Mouse (Mus musculus): ENCODE data around the gene Gm4894. TPM values are rescaled to one million over a fixed set of nuclear protein-coding genes. Genes with fewer than 3 reads are reported as not detected.

The Gm4894 gene
- not detected in 2 replicates for polyA plus RNA-seq (2014; fragmentation: Nextera tagmentation; extraction: Ambion mirVana)

DNA sequence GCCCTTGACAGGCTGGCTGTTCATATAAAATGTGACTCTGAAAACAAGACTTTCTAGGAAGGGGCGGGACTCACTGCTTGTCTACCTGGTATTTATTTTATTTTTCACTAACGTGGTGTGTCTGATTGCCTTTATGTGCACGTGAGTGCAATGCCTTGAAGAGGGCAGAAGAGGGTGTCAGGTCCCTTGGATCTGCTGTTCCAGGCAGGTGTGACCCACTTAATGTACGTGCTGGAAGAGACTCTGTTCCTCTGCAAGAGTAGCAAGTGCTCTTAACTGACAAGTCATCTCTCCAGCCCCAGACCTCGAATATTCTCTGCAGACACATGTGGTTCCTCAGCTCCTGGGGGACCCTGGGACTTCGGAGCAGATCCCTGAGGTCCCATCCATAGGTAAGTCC lies at the start of gene Gm4894:
Gm4894 (plus strand) TSS at position 301 of the 400 bp plus-strand sequence.
- H3K4me3 ChIP-seq (ENCODE audit: low read depth, low read length): no peak within 1 kb of the TSS
- H3K9me3 ChIP-seq (ENCODE audit: control insufficient read depth, low read length): no peaks in the 10 kb centered on the region
- 59% methylated on average over 6 of the region's 6 CpGs for WGBS
- H3K4me2 ChIP-seq (ENCODE audit: low read depth, low read length): no peak within 1 kb of the TSS
- H3K9ac ChIP-seq (ENCODE audit: low read depth, low read length): no peak within 1 kb of the TSS
- no peaks in the 10 kb centered on the region for H3K4me1 ChIP-seq (ENCODE audit: control insufficient read depth, insufficient read depth, low read length)
- no peaks in the 10 kb centered on the region for H3K36me3 ChIP-seq (ENCODE audit: control insufficient read depth, insufficient read depth, low read length)
- no peak within 1 kb of the TSS for H3K27ac ChIP-seq (replicated peaks; ENCODE audit: low read depth, low read length)
- no peaks in the 10 kb centered on the region for H3K27me3 ChIP-seq (replicated peaks; ENCODE audit: control insufficient read depth, insufficient read depth, low read length)
- no peak for DNase-seq (ENCODE audit: low spot score)
- ATAC-seq (ENCODE audit: low read depth): no peak

DNA sequence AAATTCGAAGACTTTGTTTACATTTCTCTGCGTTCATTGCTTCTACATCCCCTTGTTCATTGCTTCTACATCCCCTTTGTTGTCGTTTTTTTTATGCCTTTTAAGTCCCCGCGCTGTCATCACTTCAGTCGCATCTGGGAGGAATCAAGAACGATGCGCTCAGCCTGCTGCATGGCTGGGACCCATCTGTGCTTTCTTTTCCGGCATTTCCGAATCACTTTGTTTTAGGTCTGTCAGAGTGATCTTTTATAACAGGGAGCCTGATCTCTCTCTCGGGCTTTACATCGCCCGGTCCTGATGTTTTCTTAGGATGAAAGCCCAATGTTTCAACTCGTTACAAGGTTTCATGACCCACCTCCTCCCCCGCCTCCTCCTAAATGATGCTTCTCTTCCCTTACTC lies 44.0 kb upstream of the Gm4894 start:
- no peak overlapping the region for H3K9ac ChIP-seq (ENCODE audit: low read depth, low read length)
- no peak; the same call in 1 of the 2 replicates for ATAC-seq (ENCODE audit: low read depth)
- DNase-seq (ENCODE audit: low spot score): peak; percentile 77
- no peaks in the 10 kb centered on the region for H3K9me3 ChIP-seq (ENCODE audit: control insufficient read depth, low read length)
- WGBS: 19% methylated on average over 15 of the region's 15 CpGs
- no peaks in the 10 kb centered on the region for H3K27me3 ChIP-seq (replicated peaks; ENCODE audit: control insufficient read depth, insufficient read depth, low read length)
- H3K4me2 ChIP-seq (ENCODE audit: low read depth, low read length): peak overlapping the region; percentile 42
- H3K27ac ChIP-seq (replicated peaks; ENCODE audit: low read depth, low read length): no peak overlapping the region
- peaks cover 4% of the 10 kb centered on the region; the same call in 1 of the 2 replicates for H3K4me1 ChIP-seq (ENCODE audit: control insufficient read depth, insufficient read depth, low read length)
- H3K36me3 ChIP-seq (ENCODE audit: control insufficient read depth, insufficient read depth, low read length): no peaks in the 10 kb centered on the region
- H3K4me3 ChIP-seq (ENCODE audit: low read depth, low read length): no peak overlapping the region

DNA sequence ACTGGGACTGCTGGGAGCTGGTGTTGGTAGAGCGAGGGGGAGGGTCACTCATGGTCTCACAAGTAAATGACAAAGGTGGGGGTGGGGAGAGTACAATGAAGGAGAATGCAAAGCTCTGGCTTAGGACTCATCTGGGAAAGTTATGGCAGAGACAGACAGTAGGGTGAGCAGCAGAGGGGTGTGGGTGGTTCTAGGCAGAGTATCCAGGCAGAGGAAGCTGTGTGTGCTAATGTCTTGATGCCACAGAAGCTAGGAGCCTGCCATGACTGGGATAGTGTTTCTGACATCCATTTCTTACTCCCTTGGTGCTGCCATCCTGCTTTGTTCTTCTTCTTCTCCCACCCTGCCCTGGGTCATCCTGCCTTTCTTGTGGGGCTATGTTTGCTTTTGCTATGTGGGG lies 38.8 kb upstream of the Gm4894 start:
- H3K27ac ChIP-seq (replicated peaks; ENCODE audit: low read depth, low read length): no peak overlapping the region

DNA sequence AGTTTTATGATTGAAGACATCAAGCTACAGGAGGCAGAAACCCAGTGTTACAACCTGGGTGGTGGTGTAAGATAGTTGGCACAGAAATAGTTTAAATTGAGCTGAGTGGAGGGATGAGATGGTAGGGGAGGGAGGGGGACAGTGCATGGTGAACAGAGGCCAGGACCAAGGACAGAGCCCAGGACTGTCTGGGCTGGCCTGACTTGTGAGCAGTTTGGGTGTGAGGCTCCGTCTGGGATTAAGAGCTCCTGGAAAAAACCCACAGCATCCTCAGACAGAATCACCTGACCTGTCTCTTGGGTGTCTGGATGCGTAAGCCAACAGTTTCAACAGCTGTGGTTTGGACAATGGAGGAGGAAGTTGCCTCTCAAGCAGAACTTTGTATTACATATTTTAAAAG lies 35.6 kb upstream of the Gm4894 start:
- 20% methylated on average over 2 of the region's 2 CpGs for WGBS
- no peak for ATAC-seq (ENCODE audit: low read depth)
- Histone ChIP-seq H3K4me1 (ENCODE audit: control insufficient read depth, insufficient read depth, low read length) (no peaks in the 10 kb centered on the region), H3K27ac (replicated peaks; ENCODE audit: low read depth, low read length) (no peak overlapping the region), H3K4me2 (ENCODE audit: low read depth, low read length) (no peak overlapping the region), H3K36me3 (ENCODE audit: control insufficient read depth, insufficient read depth, low read length) (no peaks in the 10 kb centered on the region), H3K4me3 (ENCODE audit: low read depth, low read length) (no peak overlapping the region), H3K27me3 (replicated peaks; ENCODE audit: control insufficient read depth, insufficient read depth, low read length) (no peaks in the 10 kb centered on the region), H3K9me3 (ENCODE audit: control insufficient read depth, low read length) (no peaks in the 10 kb centered on the region), H3K9ac (ENCODE audit: low read depth, low read length) (no peak overlapping the region)
- peak; percentile 59 for DNase-seq (ENCODE audit: low spot score)

More for the DNA sequence above, 38.8 kb upstream of the Gm4894 start:
- no peak for DNase-seq (ENCODE audit: low spot score)
- WGBS: 52% methylated on average over 1 of the region's 1 CpGs
- H3K4me3 ChIP-seq (ENCODE audit: low read depth, low read length): no peak overlapping the region
- no peaks in the 10 kb centered on the region for H3K27me3 ChIP-seq (replicated peaks; ENCODE audit: control insufficient read depth, insufficient read depth, low read length)
- H3K36me3 ChIP-seq (ENCODE audit: control insufficient read depth, insufficient read depth, low read length): no peaks in the 10 kb centered on the region
- no peak overlapping the region for H3K4me2 ChIP-seq (ENCODE audit: low read depth, low read length)
- ATAC-seq (ENCODE audit: low read depth): no peak
- no peak overlapping the region for H3K9ac ChIP-seq (ENCODE audit: low read depth, low read length)
- H3K9me3 ChIP-seq (ENCODE audit: control insufficient read depth, low read length): no peaks in the 10 kb centered on the region
- H3K4me1 ChIP-seq (ENCODE audit: control insufficient read depth, insufficient read depth, low read length): peaks cover 4% of the 10 kb centered on the region; the same call in 1 of the 2 replicates

DNA sequence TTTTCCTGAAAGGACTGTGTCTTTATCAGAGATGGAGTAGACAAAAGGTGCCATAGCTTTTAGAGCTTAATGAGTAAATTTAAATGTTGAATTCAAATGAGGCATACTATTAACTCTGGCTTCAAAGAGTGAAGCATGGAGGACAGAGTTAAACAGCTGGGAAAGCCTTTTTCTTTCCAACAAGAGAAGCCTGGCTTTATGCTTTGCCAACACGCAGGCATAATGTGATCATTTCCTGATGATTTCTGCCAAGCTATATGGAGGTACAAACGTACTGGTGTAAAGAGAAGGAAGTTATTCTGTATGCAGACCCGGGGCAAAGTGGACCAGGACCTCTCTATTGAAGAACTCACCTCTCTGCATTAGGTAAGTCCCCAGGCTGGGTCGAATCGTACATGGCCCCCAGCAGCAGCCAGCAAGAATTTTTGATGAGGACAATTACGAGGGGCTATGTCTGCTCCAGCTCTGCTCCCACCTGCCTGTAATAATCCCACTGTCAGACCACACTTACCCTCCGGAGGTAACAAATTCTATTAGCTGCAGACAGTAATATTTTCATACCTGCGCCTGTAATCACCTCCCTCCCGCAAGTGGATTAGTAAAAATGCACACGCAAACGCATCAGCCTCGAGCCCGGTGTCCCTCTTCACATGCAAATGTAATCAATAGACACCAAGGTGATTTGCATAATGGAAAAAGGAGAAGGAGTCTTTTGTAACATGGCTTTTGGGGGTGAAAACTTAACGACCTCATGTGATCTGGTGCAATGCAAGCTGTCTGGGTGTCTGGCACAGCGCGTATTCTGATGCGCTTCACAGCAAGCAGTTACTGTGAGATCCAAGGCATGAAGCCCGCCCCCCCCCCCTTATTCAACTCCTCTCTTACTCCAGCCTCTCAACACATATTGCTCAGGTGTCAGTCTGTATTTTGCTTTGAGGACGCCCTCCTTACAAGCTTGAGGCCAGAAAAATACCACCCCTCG lies 32.4 kb upstream of the Gm4894 start:
- WGBS: 76% methylated on average over 20 of the region's 20 CpGs

DNA sequence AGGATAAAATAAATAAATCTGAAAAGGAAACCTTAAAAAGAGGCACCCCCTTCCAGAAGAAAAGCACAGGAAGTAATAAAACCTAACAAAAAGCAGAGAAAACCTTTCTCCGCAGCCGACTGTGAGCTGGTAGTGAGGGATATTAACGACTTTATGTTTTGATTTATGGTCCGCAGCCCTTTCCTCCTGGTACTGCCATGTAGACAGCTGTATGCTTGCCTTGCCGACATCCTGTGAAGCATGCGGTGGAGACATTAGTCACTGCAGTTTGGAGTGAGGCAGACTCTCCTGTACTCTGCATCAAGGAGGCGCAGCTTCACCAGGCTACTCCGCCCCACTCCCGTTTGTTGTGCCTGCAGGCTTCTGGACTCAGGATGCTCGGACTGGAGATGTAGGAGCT lies 25.8 kb upstream of the Gm4894 start:
- Histone ChIP-seq H3K4me1 (ENCODE audit: control insufficient read depth, insufficient read depth, low read length) (0 out of 2 replicates have a peak, but pooled peaks cover 4% of the 10 kb centered on the region), H3K9me3 (ENCODE audit: control insufficient read depth, low read length) (no peaks in the 10 kb centered on the region), H3K9ac (ENCODE audit: low read depth, low read length) (no peak overlapping the region), H3K27me3 (replicated peaks; ENCODE audit: control insufficient read depth, insufficient read depth, low read length) (no peaks in the 10 kb centered on the region), H3K4me3 (ENCODE audit: low read depth, low read length) (no peak overlapping the region), H3K36me3 (ENCODE audit: control insufficient read depth, insufficient read depth, low read length) (no peaks in the 10 kb centered on the region), H3K27ac (replicated peaks; ENCODE audit: low read depth, low read length) (no peak overlapping the region), H3K4me2 (ENCODE audit: low read depth, low read length) (no peak overlapping the region)
- no peak for ATAC-seq (ENCODE audit: low read depth)
- WGBS: 62% methylated on average over 10 of the region's 10 CpGs
- DNase-seq (ENCODE audit: low spot score): no peak

More for the DNA sequence above, 32.4 kb upstream of the Gm4894 start:
- Histone ChIP-seq H3K4me3 (ENCODE audit: low read depth, low read length) (no peak overlapping the region), H3K36me3 (ENCODE audit: control insufficient read depth, insufficient read depth, low read length) (no peaks in the 10 kb centered on the region), H3K4me2 (ENCODE audit: low read depth, low read length) (no peak overlapping the region), H3K27me3 (replicated peaks; ENCODE audit: control insufficient read depth, insufficient read depth, low read length) (no peaks in the 10 kb centered on the region), H3K27ac (replicated peaks; ENCODE audit: low read depth, low read length) (no peak overlapping the region), H3K9ac (ENCODE audit: low read depth, low read length) (no peak overlapping the region), H3K9me3 (ENCODE audit: control insufficient read depth, low read length) (no peaks in the 10 kb centered on the region), H3K4me1 (ENCODE audit: control insufficient read depth, insufficient read depth, low read length) (0 out of 2 replicates have a peak, but pooled peaks cover 4% of the 10 kb centered on the region)
- ATAC-seq (ENCODE audit: low read depth) (no peak), DNase-seq (ENCODE audit: low spot score) (no peak)

DNA sequence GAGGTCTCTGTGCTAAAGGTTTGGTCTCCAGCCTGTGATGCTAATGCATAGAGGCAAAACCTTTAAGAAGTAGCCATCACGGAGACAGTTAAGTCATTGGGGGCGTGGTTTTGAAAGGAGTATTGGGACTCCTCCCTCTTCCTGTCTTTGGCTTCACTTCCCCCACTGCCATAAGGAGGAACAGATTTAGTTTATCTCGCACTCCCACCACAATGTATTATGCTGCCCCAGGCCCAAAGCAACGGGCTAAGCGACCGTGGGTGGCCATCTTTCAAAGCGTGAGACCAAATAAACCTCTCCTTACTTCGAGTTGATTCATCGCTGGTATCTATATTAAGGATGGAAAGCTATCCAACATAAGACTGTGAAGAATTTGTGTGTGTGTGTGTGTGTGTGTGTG lies 22.9 kb upstream of the Gm4894 start:
- no peaks in the 10 kb centered on the region for H3K9me3 ChIP-seq (ENCODE audit: control insufficient read depth, low read length)
- WGBS: 69% methylated on average over 9 of the region's 9 CpGs
- H3K4me3 ChIP-seq (ENCODE audit: low read depth, low read length): no peak overlapping the region
- no peaks in the 10 kb centered on the region for H3K36me3 ChIP-seq (ENCODE audit: control insufficient read depth, insufficient read depth, low read length)
- no peak overlapping the region for H3K27ac ChIP-seq (replicated peaks; ENCODE audit: low read depth, low read length)
- H3K9ac ChIP-seq (ENCODE audit: low read depth, low read length): no peak overlapping the region
- no peak for DNase-seq (ENCODE audit: low spot score)
- H3K4me1 ChIP-seq (ENCODE audit: control insufficient read depth, insufficient read depth, low read length): no peaks in the 10 kb centered on the region
- no peaks in the 10 kb centered on the region for H3K27me3 ChIP-seq (replicated peaks; ENCODE audit: control insufficient read depth, insufficient read depth, low read length)
- ATAC-seq (ENCODE audit: low read depth): no peak
- H3K4me2 ChIP-seq (ENCODE audit: low read depth, low read length): no peak overlapping the region

DNA sequence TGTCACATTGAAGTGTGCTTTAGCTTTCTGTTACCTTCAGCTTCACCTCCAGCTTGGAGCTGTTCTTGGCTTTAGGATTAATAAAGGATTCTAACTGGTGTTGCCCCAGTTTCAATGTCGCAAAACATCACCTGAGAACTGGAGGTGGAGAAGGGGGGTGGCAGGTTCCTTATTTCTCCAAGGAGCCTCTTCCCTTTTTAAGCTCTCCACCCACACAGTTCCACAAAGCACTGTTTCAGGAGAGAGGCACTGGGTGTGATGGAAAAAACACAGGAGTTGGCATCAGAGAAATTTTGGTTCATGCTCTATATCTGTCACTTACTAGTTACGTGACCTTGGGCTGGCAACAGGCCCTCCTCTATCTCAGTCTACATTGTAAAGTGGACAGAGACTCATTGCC lies 21.3 kb upstream of the Gm4894 start:
- DNase-seq (ENCODE audit: low spot score) (no peak), ATAC-seq (ENCODE audit: low read depth) (no peak)
- Histone ChIP-seq H3K4me2 (ENCODE audit: low read depth, low read length) (no peak overlapping the region), H3K9me3 (ENCODE audit: control insufficient read depth, low read length) (no peaks in the 10 kb centered on the region), H3K36me3 (ENCODE audit: control insufficient read depth, insufficient read depth, low read length) (no peaks in the 10 kb centered on the region), H3K27me3 (replicated peaks; ENCODE audit: control insufficient read depth, insufficient read depth, low read length) (no peaks in the 10 kb centered on the region), H3K4me3 (ENCODE audit: low read depth, low read length) (no peak overlapping the region), H3K4me1 (ENCODE audit: control insufficient read depth, insufficient read depth, low read length) (no peaks in the 10 kb centered on the region), H3K27ac (replicated peaks; ENCODE audit: low read depth, low read length) (no peak overlapping the region), H3K9ac (ENCODE audit: low read depth, low read length) (no peak overlapping the region)
- WGBS: 88% methylated on average over 2 of the region's 2 CpGs
